Mouse (Mus musculus): Measurements from ENCODE around the gene Abca17.
A peak's percentile ranks its signal among the peaks of the same experiment; 100 is the strongest.

Abca17 gene

GRCm38 (mm10) chr17:24227941-24228340, 122.9 kb downstream of the Abca17 start:
- DNase-seq: no peak

GRCm38 (mm10) chr17:24226721-24227120, 124.1 kb downstream of the Abca17 start:
- DNase-seq: no peak

GRCm38 (mm10) chr17:24225851-24226250, 125.0 kb downstream of the Abca17 start:
- DNase-seq: no peak

- DNase-seq: no peak
Measured at GRCm38 (mm10) chr17:24224741-24225140, 126.1 kb downstream of the Abca17 start.

- no peak for DNase-seq
Measured at GRCm38 (mm10) chr17:24223513-24223912, 127.4 kb downstream of the Abca17 start.

GRCm38 (mm10) chr17:24222653-24223052, 128.2 kb downstream of the Abca17 start:
- DNase-seq: no peak

- DNase-seq: peak; percentile 98
Measured at GRCm38 (mm10) chr17:24220435-24221411, 130.1 kb downstream of the Abca17 start, which contains the start of gene Tedc2. TSS of gene Tedc2 (minus strand) at chr17:24220851.

- DNase-seq: no peak
Measured at GRCm38 (mm10) chr17:24216836-24217235, 134.0 kb downstream of the Abca17 start.

Measured in cerebellum, adult 9-10 months (tissue).